Mouse (Mus musculus) forebrain, embryonic 11.5 days (tissue): ENCODE measurements around the gene Pmis2. TPM values are rescaled to one million over a fixed set of nuclear protein-coding genes. Genes with fewer than 3 reads are reported as not detected.

Source experiments
- ATAC-seq: fragments of 200-750 bp; cut with Nextera tagmentation; replicated peaks from 2 replicates; pipeline ENCODE4 v1.8.0; 2017; ENCODE audit warnings: moderate TSS enrichment; ENCODE audit not compliant: low FRiP score
- DNase-seq: peaks from one replicate; pipeline ENCODE4 v3.0.0-alpha.2; 2017; ENCODE audit warnings: low spot score
- H3K27ac ChIP-seq: fragments of 300-500 bp; sonication (generic); 2 replicates; pipeline ENCODE4 v1.5.1; 2014; ENCODE audit warnings: low read depth, low read length
- H3K27me3 ChIP-seq: fragments of 300-500 bp; sonication (generic); 2 replicates; pipeline ENCODE4 v1.6.1; 2014; ENCODE audit warnings: mild to moderate bottlenecking, low read length, mixed read lengths; ENCODE audit not compliant: control insufficient read depth, insufficient read depth
- H3K36me3 ChIP-seq: fragments of 300-500 bp; sonication (generic); 2 replicates; pipeline ENCODE4 v1.6.1; 2014; ENCODE audit warnings: mild to moderate bottlenecking, low read length, moderate library complexity, mixed read lengths; ENCODE audit not compliant: control insufficient read depth, insufficient read depth
- H3K4me1 ChIP-seq: fragments of 300-500 bp; sonication (generic); replicated peaks from 2 replicates; pipeline ENCODE4 v1.6.1; 2014; ENCODE audit warnings: low read length, mixed read lengths; ENCODE audit not compliant: control insufficient read depth, insufficient read depth
- H3K4me2 ChIP-seq: fragments of 300-500 bp; sonication (generic); 2 replicates; pipeline ENCODE4 v1.6.1; 2014; ENCODE audit warnings: low read depth, mild to moderate bottlenecking, low read length, moderate library complexity, mixed read lengths; ENCODE audit not compliant: severe bottlenecking
- H3K4me3 ChIP-seq: fragments of 300-500 bp; sonication (generic); 2 replicates; pipeline ENCODE4 v1.5.1; 2014; ENCODE audit warnings: low read depth, low read length
- H3K9ac ChIP-seq: fragments of 300-500 bp; sonication (generic); 2 replicates; pipeline ENCODE4 v1.6.1; 2014; ENCODE audit warnings: low read length
- H3K9me3 ChIP-seq: fragments of 300-500 bp; sonication (generic); 2 replicates; pipeline ENCODE4 v1.6.1; 2016; ENCODE audit warnings: low read length, mixed read lengths; ENCODE audit not compliant: control insufficient read depth
- WGBS: fragments of 180-500 bp; shearing (Covaris S2); extraction: QIAGEN DNeasy Blood & Tissue Kit; methylation state at CpG from one replicate; pipeline ENCODE4 v1.1.7; 2014; 5-methylcytosine and 5-hydroxymethylcytosine counted together
- polyA plus RNA-seq: library from polyadenylated mRNA; unstranded; fragments of >200 nt; fragmentation: Nextera tagmentation; extraction: Ambion mirVana; gene quantifications from 2 replicates; pipeline ENCODE4 v1.2.1, GENCODE M21; 2014

Gene Pmis2
- polyA plus RNA-seq, 1 experiment from 2014 or later = not detected

- 2% methylated on average over 44 of the region's 44 CpGs for WGBS
- no peak within 1 kb of the TSS for H3K27ac ChIP-seq
Observed at GRCm38 (mm10) chr7:30625530-30626384, 45.6 kb downstream of the Pmis2 start, which contains the start of gene Cox6b1. Gene Cox6b1 (minus strand): TSS chr7:30626151.

More at GRCm38 (mm10) chr7:30625530-30626384, 45.6 kb downstream of the Pmis2 start, which contains the start of gene Cox6b1:
- Histone ChIP-seq H3K36me3 (no peaks in the 10 kb centered on the region), H3K27me3 (no peaks in the 10 kb centered on the region), H3K9ac (peak within 1 kb of the TSS; percentile 73), H3K4me1 (peaks cover 3% of the 10 kb centered on the region; the same call in 1 of the 2 replicates), H3K4me3 (peak within 1 kb of the TSS; percentile 80), H3K9me3 (no peaks in the 10 kb centered on the region), H3K4me2 (peak within 1 kb of the TSS; percentile 88)
- ATAC-seq (peak; percentile 91), DNase-seq (peak; percentile 94)

Other genes starting within 250 kb of the Pmis2 start
- gene Nfkbid, start 249.9 kb downstream of the Pmis2 start, polyA plus RNA-seq = 1.3 and 1.6 TPM in 2 replicates
- gene Aplp1, start 226.1 kb downstream of the Pmis2 start, polyA plus RNA-seq = 99.2 and 108 TPM in 2 replicates
- 0.55 and 0.61 TPM in 2 replicates for gene Kirrel2, start 213.9 kb downstream of the Pmis2 start, polyA plus RNA-seq
- 0.21 and 0.24 TPM in 2 replicates for gene Nphs1, start 213.3 kb downstream of the Pmis2 start, polyA plus RNA-seq
- gene Prodh2, start 178.0 kb downstream of the Pmis2 start, polyA plus RNA-seq = not detected in 2 replicates
- gene Arhgap33, start 136.5 kb downstream of the Pmis2 start, polyA plus RNA-seq = 66.0 and 72.7 TPM in 2 replicates
- gene Hspb6, start 119.4 kb downstream of the Pmis2 start, polyA plus RNA-seq = 5.5 and 7.4 TPM in 2 replicates
- 20.0 and 23.6 TPM in 2 replicates for gene Proser3, start 119.3 kb downstream of the Pmis2 start, polyA plus RNA-seq
- 45.7 and 50.2 TPM in 2 replicates for gene Lin37, start 111.8 kb downstream of the Pmis2 start, polyA plus RNA-seq
- gene U2af1l4, start 108.3 kb downstream of the Pmis2 start, polyA plus RNA-seq = 89.2 and 97.5 TPM in 2 replicates
- 12.1 and 13.6 TPM in 2 replicates for gene Gm49396, start 108.3 kb downstream of the Pmis2 start, polyA plus RNA-seq
- 96.1 and 99.3 TPM in 2 replicates for gene Psenen, start 108.0 kb downstream of the Pmis2 start, polyA plus RNA-seq
- gene Igflr1, start 106.2 kb downstream of the Pmis2 start, polyA plus RNA-seq = 4.7 and 6.0 TPM in 2 replicates
- gene Kmt2b, start 82.9 kb downstream of the Pmis2 start, polyA plus RNA-seq = 14.3 TPM in 2 replicates
- 0.15 and 0.31 TPM in 2 replicates for gene Zbtb32, start 72.7 kb downstream of the Pmis2 start, polyA plus RNA-seq
- gene Upk1a, start 58.8 kb downstream of the Pmis2 start, polyA plus RNA-seq = 0.31 and 0.73 TPM in 2 replicates
- 700 and 735 TPM in 2 replicates for gene Cox6b1, start 45.5 kb downstream of the Pmis2 start, polyA plus RNA-seq
- gene Etv2, start 35.8 kb downstream of the Pmis2 start, polyA plus RNA-seq = not detected in 2 replicates
- 131 and 138 TPM in 2 replicates for gene Rbm42, start 21.3 kb downstream of the Pmis2 start, polyA plus RNA-seq
- gene Haus5, start 6.6 kb downstream of the Pmis2 start, polyA plus RNA-seq = 68.9 and 76.6 TPM in 2 replicates
- not detected in 2 replicates for gene 2200002J24Rik, start 27.3 kb upstream of the Pmis2 start, polyA plus RNA-seq
- gene Atp4a, start 40.6 kb upstream of the Pmis2 start, polyA plus RNA-seq = 0.72 and 1.7 TPM in 2 replicates
- gene Tmem147, start 57.9 kb upstream of the Pmis2 start, polyA plus RNA-seq = 133 and 153 TPM in 2 replicates
- 0.33 and 1.5 TPM in 2 replicates for gene Gapdhs, start 72.1 kb upstream of the Pmis2 start, polyA plus RNA-seq
- 0.27 and 1.8 TPM in 2 replicates for gene Sbsn, start 79.9 kb upstream of the Pmis2 start, polyA plus RNA-seq
- gene Dmkn, start 92.2 kb upstream of the Pmis2 start, polyA plus RNA-seq = not detected in 2 replicates
- gene Krtdap, start 116.3 kb upstream of the Pmis2 start, polyA plus RNA-seq = not detected in 2 replicates
- gene Ffar2, start 152.2 kb upstream of the Pmis2 start, polyA plus RNA-seq = not detected in 2 replicates
- not detected in 2 replicates for gene Ffar3, start 184.6 kb upstream of the Pmis2 start, polyA plus RNA-seq
- gene Ffar1, start 190.0 kb upstream of the Pmis2 start, polyA plus RNA-seq = not detected in 2 replicates
- gene Cd22, start 208.7 kb upstream of the Pmis2 start, polyA plus RNA-seq = not detected in 2 replicates
- gene Mag, start 243.3 kb upstream of the Pmis2 start, polyA plus RNA-seq = 0.11 and 0.20 TPM in 2 replicates